Mouse (Mus musculus): ENCODE results near the gene G6pc3.

Gene G6pc3

GRCm38 (mm10) chr11:102219247-102219993 lies 30.0 kb downstream of the G6pc3 start:
- no peak for DNase-seq

GRCm38 (mm10) chr11:102219994-102220346 lies 30.6 kb downstream of the G6pc3 start:
- DNase-seq = no peak

GRCm38 (mm10) chr11:102220451-102220850 lies 31.0 kb downstream of the G6pc3 start:
- no peak for DNase-seq

- DNase-seq = no peak
Measured at GRCm38 (mm10) chr11:102221243-102221953, 32.0 kb downstream of the G6pc3 start.

- DNase-seq = no peak
Measured at GRCm38 (mm10) chr11:102221954-102222351, 32.5 kb downstream of the G6pc3 start.

GRCm38 (mm10) chr11:102223166-102223565 lies 33.7 kb downstream of the G6pc3 start:
- DNase-seq = peak; percentile 73

- DNase-seq = no peak
Measured at GRCm38 (mm10) chr11:102224686-102225085, 35.3 kb downstream of the G6pc3 start.

GRCm38 (mm10) chr11:102225221-102225620 lies 35.8 kb downstream of the G6pc3 start:
- no peak for DNase-seq

- DNase-seq = no peak
Measured at GRCm38 (mm10) chr11:102226067-102226978, 36.9 kb downstream of the G6pc3 start.

GRCm38 (mm10) chr11:102227270-102228190 lies 38.1 kb downstream of the G6pc3 start:
- DNase-seq = peak; percentile 68

- DNase-seq = no peak
Measured at GRCm38 (mm10) chr11:102228191-102228545, 38.7 kb downstream of the G6pc3 start.

- DNase-seq = no peak
Measured at GRCm38 (mm10) chr11:102228646-102229268, 39.3 kb downstream of the G6pc3 start.

GRCm38 (mm10) chr11:102229331-102229953 lies 40.0 kb downstream of the G6pc3 start:
- no peak for DNase-seq

GRCm38 (mm10) chr11:102230006-102230741 lies 40.8 kb downstream of the G6pc3 start, which contains the start of gene Hdac5:
Gene Hdac5 (minus strand): TSS chr11:102230166.
- DNase-seq = peak; percentile 99

- DNase-seq = no peak
Measured at GRCm38 (mm10) chr11:102236022-102236421, 46.6 kb downstream of the G6pc3 start.

- DNase-seq = no peak
Measured at GRCm38 (mm10) chr11:102240636-102241035, 51.2 kb downstream of the G6pc3 start.

- no peak for DNase-seq
Measured at GRCm38 (mm10) chr11:102241246-102241645, 51.8 kb downstream of the G6pc3 start.

GRCm38 (mm10) chr11:102241874-102242273 lies 52.5 kb downstream of the G6pc3 start:
- DNase-seq = no peak

All from embryo, embryonic 11 days (tissue).